Mouse (Mus musculus): ENCODE results near the gene Dlk1. TPM values are rescaled to one million over a fixed set of nuclear protein-coding genes. Genes with fewer than 3 reads are reported as not detected.

The Dlk1 gene
- polyA plus RNA-seq, 1 experiment = not detected

DNA sequence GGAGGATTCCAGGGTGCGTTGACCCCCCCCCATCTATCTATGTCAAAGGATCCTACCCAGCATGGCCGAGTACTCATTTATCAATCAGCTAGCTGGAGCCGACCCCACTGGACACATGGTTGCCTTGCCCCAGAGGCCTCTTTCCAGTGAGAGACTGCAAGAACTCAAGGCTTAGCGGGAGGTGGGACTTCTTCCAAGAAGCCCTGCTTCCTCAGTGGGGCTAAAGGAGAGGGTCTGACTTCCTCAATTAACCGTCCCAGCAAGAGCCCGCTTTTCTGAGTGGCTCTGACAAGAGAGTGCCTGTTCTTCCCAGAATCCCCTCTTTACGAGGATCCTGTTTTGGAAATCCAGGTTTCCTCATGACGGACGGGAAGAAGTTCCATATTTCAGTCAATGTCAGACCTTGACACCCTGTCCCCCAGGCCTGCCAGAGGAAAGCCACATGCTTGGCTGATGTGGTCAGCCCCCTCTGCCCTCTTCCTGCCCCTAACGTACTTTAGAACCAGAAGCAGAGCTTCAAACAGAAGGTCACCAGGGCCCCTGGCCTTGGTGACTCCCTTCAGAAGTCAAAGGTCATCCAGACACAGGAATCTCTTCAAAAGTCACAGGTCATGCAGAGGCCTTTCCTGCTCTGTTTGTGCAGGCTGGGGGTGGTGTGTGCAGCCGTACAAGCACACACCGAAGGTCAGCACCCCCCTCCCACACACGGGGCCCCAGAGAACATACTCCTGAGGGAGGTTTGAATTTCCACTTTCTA, 59.7 kb downstream of the Dlk1 start:
- TF ChIP-seq CTCF (IDR thresholded peaks at IDR 0.05; ENCODE audit: control insufficient read depth, insufficient read depth, insufficient read length) = no peak
- no peak for TF ChIP-seq FOSL1 (IDR thresholded peaks at IDR 0.05; ENCODE audit: insufficient read depth, low read length, poor library complexity, severe bottlenecking)
- no peak for TF ChIP-seq USF1 (IDR thresholded peaks at IDR 0.05; ENCODE audit: low read depth)
- no peak for TF ChIP-seq MYOG (IDR thresholded peaks at IDR 0.05; ENCODE audit: control insufficient read depth, extremely low read depth, insufficient read length)
- TF ChIP-seq MYOD1 (IDR thresholded peaks at IDR 0.05; ENCODE audit: control insufficient read depth, insufficient read length, low read depth) = no peak
- no peak for TF ChIP-seq CEBPB (IDR thresholded peaks at IDR 0.05; ENCODE audit: low read depth)
- no peak for TF ChIP-seq MAX (IDR thresholded peaks at IDR 0.05)
- H3K27me3 ChIP-seq (ENCODE audit: control insufficient read depth, insufficient read depth, insufficient read length) = peaks cover 12% of the 10 kb centered on the region
- H3K4me3 ChIP-seq (ENCODE audit: insufficient read depth, poor library complexity, severe bottlenecking) = no peak overlapping the region
- H3K36me3 ChIP-seq (ENCODE audit: control insufficient read depth, insufficient read depth) = no peaks in the 10 kb centered on the region
- no peaks in the 10 kb centered on the region for H3K79me2 ChIP-seq (ENCODE audit: control insufficient read depth, insufficient read depth)
- no peak overlapping the region for H3ac ChIP-seq (ENCODE audit: control insufficient read depth, insufficient read length, low read depth)
- H3K79me3 ChIP-seq (ENCODE audit: low read depth) = no peaks in the 10 kb centered on the region

Other genes starting within 250 kb of the Dlk1 start
- not detected for gene Rtl1, start 147.5 kb downstream of the Dlk1 start, polyA plus RNA-seq (2012; fragmentation: generic; extraction: Trizol)

Measured in C2C12 (cell line).